Mouse (Mus musculus) NIH3T3 (cell line): ENCODE measurements at regions not wholly inside any gene's neighbourhood (a gene's known extent, or its start where the extent isn't known, plus 50 kb on each side); places are given as distances from the start of the nearest gene placed in this dataset.
"Not testable (repeated sequence)": the region's sequence is repeated elsewhere in the genome, so short reads cannot be mapped to it uniquely, and the experiment has no call there.

Source experiments
- DNase-seq: peaks from one replicate; pipeline ENCODE4 v3.0.0-alpha.2; 2012; ENCODE audit warnings: low read depth

- DNase-seq = peak; percentile 65
Measured at GRCm38 (mm10) chr15:8831720-8832620, 121.4 kb upstream of the Slc1a3 start.

- DNase-seq = no peak
Measured at GRCm38 (mm10) chr15:8824861-8825260, 114.3 kb upstream of the Slc1a3 start.

GRCm38 (mm10) chr15:8822795-8823194 is 112.2 kb upstream of the Slc1a3 start:
- DNase-seq = not testable (repeated sequence)

- DNase-seq = no peak
Measured at GRCm38 (mm10) chr15:8817542-8817941, 107.0 kb upstream of the Slc1a3 start.

- peak; percentile 95 for DNase-seq
Measured at GRCm38 (mm10) chr15:8816501-8817368, 106.2 kb upstream of the Slc1a3 start.

- no peak for DNase-seq
Measured at GRCm38 (mm10) chr15:8815958-8816357, 105.4 kb upstream of the Slc1a3 start.

- no peak for DNase-seq
Measured at GRCm38 (mm10) chr15:8815277-8815676, 104.7 kb upstream of the Slc1a3 start.

GRCm38 (mm10) chr15:8806354-8806753 is 95.8 kb upstream of the Slc1a3 start:
- peak; percentile 98 for DNase-seq

- DNase-seq = not testable (repeated sequence)
Measured at GRCm38 (mm10) chr15:8805565-8805964, 95.0 kb upstream of the Slc1a3 start.

GRCm38 (mm10) chr15:8802058-8802457 is 91.5 kb upstream of the Slc1a3 start:
- no peak for DNase-seq

GRCm38 (mm10) chr15:8797015-8797414 is 86.5 kb upstream of the Slc1a3 start:
- no peak for DNase-seq

- DNase-seq = no peak
Measured at GRCm38 (mm10) chr15:8792106-8792505, 81.5 kb upstream of the Slc1a3 start.

- peak; percentile 37 for DNase-seq
Measured at GRCm38 (mm10) chr15:8789924-8790323, 79.4 kb upstream of the Slc1a3 start.

GRCm38 (mm10) chr15:8789000-8789399 is 78.4 kb upstream of the Slc1a3 start:
- peak; percentile 27 for DNase-seq

GRCm38 (mm10) chr15:8785537-8785936 is 75.0 kb upstream of the Slc1a3 start:
- peak; percentile 62 for DNase-seq

GRCm38 (mm10) chr15:8783567-8783966 is 73.0 kb upstream of the Slc1a3 start:
- peak; percentile 66 for DNase-seq

- no peak for DNase-seq
Measured at GRCm38 (mm10) chr15:8783036-8783435, 72.5 kb upstream of the Slc1a3 start.

GRCm38 (mm10) chr15:8782131-8782507 is 71.6 kb upstream of the Slc1a3 start:
- DNase-seq = no peak

- no peak for DNase-seq
Measured at GRCm38 (mm10) chr15:8781159-8782130, 70.9 kb upstream of the Slc1a3 start.

- DNase-seq = no peak
Measured at GRCm38 (mm10) chr15:8780371-8780866, 69.9 kb upstream of the Slc1a3 start.
